Mouse (Mus musculus) 3T3-L1 (cell line): ENCODE data around the gene AL732309.1.

ENCODE experiments used
- DNase-seq: peaks from one replicate; pipeline ENCODE4 v3.0.0-alpha.2; 2015; ENCODE audit warnings: low read depth, low spot score

Gene AL732309.1

GRCm38 (mm10) chr2:25246183-25247072 is at the start of gene AL732309.1:
Gene AL732309.1, minus strand, starts transcription at chr2:25246863.
- DNase-seq: no peak

GRCm38 (mm10) chr2:25293706-25294105 is 47.0 kb upstream of the AL732309.1 start:
- DNase-seq: no peak

GRCm38 (mm10) chr2:25292856-25293255 is 46.2 kb upstream of the AL732309.1 start:
- DNase-seq: peak; percentile 81

- peak; percentile 30 for DNase-seq
Measured at GRCm38 (mm10) chr2:25292054-25292544, 45.4 kb upstream of the AL732309.1 start.

- no peak for DNase-seq
Measured at GRCm38 (mm10) chr2:25291184-25292053, 44.8 kb upstream of the AL732309.1 start.

- no peak for DNase-seq
Measured at GRCm38 (mm10) chr2:25290816-25291130, 44.1 kb upstream of the AL732309.1 start.

- no peak for DNase-seq
Measured at GRCm38 (mm10) chr2:25290101-25290815, 43.6 kb upstream of the AL732309.1 start.

- peak; percentile 17 for DNase-seq
Measured at GRCm38 (mm10) chr2:25289651-25290050, 43.0 kb upstream of the AL732309.1 start, which contains the start of gene Lrrc26. Gene Lrrc26, plus strand, starts transcription at chr2:25289915.

- DNase-seq: no peak
Measured at GRCm38 (mm10) chr2:25288734-25289345, 42.2 kb upstream of the AL732309.1 start.

- no peak for DNase-seq
Measured at GRCm38 (mm10) chr2:25287927-25288649, 41.4 kb upstream of the AL732309.1 start, which contains the start of gene Tmem210. Gene Tmem210, plus strand, starts transcription at chr2:25288145.

GRCm38 (mm10) chr2:25286837-25287636 is 40.4 kb upstream of the AL732309.1 start:
- peak; percentile 48 for DNase-seq

GRCm38 (mm10) chr2:25286314-25286713 is 39.7 kb upstream of the AL732309.1 start:
- DNase-seq: no peak

GRCm38 (mm10) chr2:25285551-25285950 is 38.9 kb upstream of the AL732309.1 start:
- no peak for DNase-seq

- peak; percentile 89 for DNase-seq
Measured at GRCm38 (mm10) chr2:25278928-25279882, 32.5 kb upstream of the AL732309.1 start.

GRCm38 (mm10) chr2:25273010-25273409 is 26.3 kb upstream of the AL732309.1 start:
- DNase-seq: no peak

GRCm38 (mm10) chr2:25272515-25272914 is 25.9 kb upstream of the AL732309.1 start:
- no peak for DNase-seq

GRCm38 (mm10) chr2:25271827-25272511 is 25.3 kb upstream of the AL732309.1 start, which contains the start of the genes Ssna1 and Anapc2:
Gene Ssna1, minus strand, starts transcription at chr2:25272438.
Gene Anapc2, plus strand, starts transcription at chr2:25272478.
- peak; percentile 95 for DNase-seq
